Mouse (Mus musculus) lung, embryonic 14.5 days (tissue): ENCODE measurements around the gene Gm47985. TPM values are rescaled to one million over a fixed set of nuclear protein-coding genes. Genes with fewer than 3 reads are reported as not detected.
"Not testable (repeated sequence)": the region's sequence is repeated elsewhere in the genome, so short reads cannot be mapped to it uniquely, and the experiment has no call there.

Experiments
- ATAC-seq: fragments of 200-750 bp; cut with Nextera tagmentation; 2 replicates; pipeline ENCODE4 v1.8.0; 2017; ENCODE audit warnings: mild to moderate bottlenecking, moderate TSS enrichment, moderate library complexity; ENCODE audit not compliant: insufficient read depth
- DNase-seq: peaks from one replicate; pipeline ENCODE4 v3.0.0-alpha.2; 2015
- H3K27ac ChIP-seq: fragments of 300-500 bp; sonication (generic); 2 replicates; pipeline ENCODE4 v1.5.1; 2014; ENCODE audit warnings: low read depth, mild to moderate bottlenecking, moderate library complexity
- H3K27me3 ChIP-seq: fragments of 300-500 bp; sonication (generic); 2 replicates; pipeline ENCODE4 v1.6.1; 2014; ENCODE audit warnings: low read length, control low read depth; ENCODE audit not compliant: insufficient read depth
- H3K36me3 ChIP-seq: fragments of 300-500 bp; sonication (generic); 2 replicates; pipeline ENCODE4 v1.6.1; 2014; ENCODE audit warnings: control low read depth; ENCODE audit not compliant: insufficient read depth
- H3K4me1 ChIP-seq: fragments of 300-500 bp; sonication (generic); 2 replicates; pipeline ENCODE4 v1.6.1; 2014; ENCODE audit warnings: antibody characterized with exemption, control low read depth; ENCODE audit not compliant: insufficient read depth
- H3K4me2 ChIP-seq: fragments of 300-500 bp; sonication (generic); 2 replicates; pipeline ENCODE4 v1.6.1; 2014; ENCODE audit warnings: mild to moderate bottlenecking
- H3K4me3 ChIP-seq: fragments of 300-500 bp; sonication (generic); 2 replicates; pipeline ENCODE4 v1.5.1; 2014; ENCODE audit warnings: low read depth, low read length
- H3K9ac ChIP-seq: fragments of 300-500 bp; sonication (generic); 2 replicates; pipeline ENCODE4 v1.6.1; 2014
- H3K9me3 ChIP-seq: fragments of 300-500 bp; sonication (generic); 2 replicates; pipeline ENCODE4 v1.6.1; 2016; ENCODE audit warnings: low read depth, low read length, control low read depth
- CTCF ChIP-seq: IDR thresholded peaks from 2 replicates; pipeline ENCODE4 v1.5.1; 2016; ENCODE audit warnings: antibody characterized with exemption, low read depth
- WGBS: fragments of 180-500 bp; shearing (Covaris S2); extraction: QIAGEN DNeasy Blood & Tissue Kit; methylation state at CpG from one replicate; pipeline ENCODE4 v1.1.7; 2014; 5-methylcytosine and 5-hydroxymethylcytosine counted together
- polyA plus RNA-seq: library from polyadenylated mRNA; unstranded; fragments of >200 nt; fragmentation: Nextera tagmentation; extraction: Ambion mirVana; gene quantifications from 2 replicates; pipeline ENCODE4 v1.2.1, GENCODE M21; 2014

Gene Gm47985
- not detected in 2 replicates for polyA plus RNA-seq

DNA sequence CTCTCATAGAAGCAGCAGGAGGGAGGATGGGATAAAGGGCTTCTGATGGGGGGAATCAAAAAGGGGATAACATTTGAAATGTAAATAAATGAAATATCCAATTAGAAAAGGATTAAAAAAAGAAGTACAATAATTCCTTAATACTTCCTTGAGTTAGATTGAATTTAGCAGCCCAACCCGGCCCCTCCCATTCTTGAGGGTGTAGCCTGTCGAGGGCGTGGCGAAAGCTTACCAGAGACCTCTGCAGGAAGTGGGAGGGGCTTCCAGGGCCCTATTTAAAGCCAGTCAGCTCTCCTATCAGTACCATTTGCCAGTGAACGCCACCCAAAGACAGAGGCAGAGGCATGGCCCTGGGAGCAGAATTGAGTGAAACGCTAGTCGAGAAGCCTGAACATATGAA lies at the start of gene Gm47985:
Gene Gm47985 (plus strand): TSS at position 272 of the 400 bp plus-strand sequence.
- not testable (repeated sequence) for ATAC-seq, H3K4me2 ChIP-seq, H3K9me3 ChIP-seq, H3K4me1 ChIP-seq, H3K36me3 ChIP-seq, DNase-seq, H3K4me3 ChIP-seq, H3K27ac ChIP-seq, H3K27me3 ChIP-seq, H3K9ac ChIP-seq
- WGBS, result no CpG with 5 or more reads among the region's 7 CpGs

DNA sequence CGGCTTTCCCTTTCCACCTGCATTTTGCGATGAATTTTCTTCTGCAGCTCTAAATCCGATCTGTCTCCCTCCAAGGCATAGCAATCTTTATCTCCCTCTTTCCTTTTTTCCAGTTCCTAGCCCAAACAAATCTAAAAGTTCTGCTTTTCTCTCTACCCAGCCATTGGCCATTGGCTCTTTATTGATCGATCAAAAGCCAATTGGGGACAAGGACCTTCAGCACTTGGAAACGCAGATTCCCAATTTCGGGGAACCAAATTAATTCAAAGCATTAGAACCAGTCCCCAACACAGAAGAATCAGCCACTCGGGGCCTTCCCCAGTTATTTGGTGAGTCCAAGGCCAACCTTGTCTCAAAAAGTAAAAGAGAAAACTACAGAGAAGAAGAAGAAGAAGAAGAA lies 49.7 kb upstream of the Gm47985 start:
- H3K4me3 ChIP-seq, result no peak overlapping the region
- H3K9ac ChIP-seq, result no peak overlapping the region
- no peak for TF ChIP-seq CTCF
- H3K36me3 ChIP-seq, result no peaks in the 10 kb centered on the region
- ATAC-seq, result no peak
- DNase-seq, result no peak
- 89% methylated on average over 7 of the region's 7 CpGs for WGBS
- H3K9me3 ChIP-seq, result no peaks in the 10 kb centered on the region
- H3K4me1 ChIP-seq, result no peaks in the 10 kb centered on the region; the same call in 1 of the 2 replicates
- no peak overlapping the region for H3K4me2 ChIP-seq
- H3K27me3 ChIP-seq, result no peaks in the 10 kb centered on the region
- no peak overlapping the region for H3K27ac ChIP-seq

DNA sequence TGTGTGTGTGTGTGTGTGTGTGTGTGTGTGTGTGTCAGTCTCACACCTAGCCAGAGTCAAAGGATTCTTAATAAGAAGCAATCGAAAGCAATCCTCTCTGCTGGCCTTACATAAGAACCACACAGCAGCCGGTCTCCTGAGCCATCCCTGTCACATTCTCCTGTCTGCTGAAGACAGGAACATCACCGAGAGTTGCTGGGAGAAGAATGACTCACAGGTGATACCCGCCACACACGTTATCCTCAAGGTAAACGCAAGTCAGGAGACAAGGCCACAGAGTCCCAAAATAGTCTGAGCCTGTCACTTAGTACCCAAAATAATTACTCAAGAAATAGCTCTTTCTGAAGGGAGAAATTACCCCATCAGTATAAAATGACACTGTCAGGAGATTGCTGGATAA lies 43.9 kb upstream of the Gm47985 start:
- no peaks in the 10 kb centered on the region for H3K27me3 ChIP-seq
- no peak overlapping the region for H3K9ac ChIP-seq
- 40% methylated on average over 6 of the region's 6 CpGs for WGBS
- ATAC-seq (no peak), DNase-seq (no peak)
- no peaks in the 10 kb centered on the region for H3K36me3 ChIP-seq
- no peak overlapping the region for H3K27ac ChIP-seq
- H3K4me2 ChIP-seq, result no peak overlapping the region
- H3K4me1 ChIP-seq, result no peaks in the 10 kb centered on the region
- no peaks in the 10 kb centered on the region for H3K9me3 ChIP-seq
- no peak for TF ChIP-seq CTCF
- no peak overlapping the region for H3K4me3 ChIP-seq

DNA sequence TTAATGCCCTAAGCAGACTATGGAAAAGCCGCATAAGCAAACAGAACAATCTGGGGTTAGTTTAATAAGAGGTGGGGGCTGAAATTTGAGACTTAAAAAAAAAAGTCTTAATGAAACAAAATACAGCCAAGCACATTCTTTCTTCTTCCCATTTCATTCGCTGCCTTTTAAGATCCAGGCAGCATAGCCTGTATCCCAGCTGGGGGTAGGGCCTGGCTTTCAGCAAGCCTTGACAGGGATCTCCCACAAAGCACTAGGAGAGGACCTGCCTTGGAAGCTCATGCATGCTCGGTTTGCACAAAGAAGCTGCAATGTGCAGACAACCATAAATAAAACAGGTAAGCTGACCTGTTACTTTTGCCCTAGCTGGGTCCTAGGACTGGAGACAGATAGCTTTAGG lies 41.4 kb upstream of the Gm47985 start:
- WGBS, result 71% methylated on average over 3 of the region's 3 CpGs
- Histone ChIP-seq H3K9me3 (no peaks in the 10 kb centered on the region), H3K27me3 (no peaks in the 10 kb centered on the region), H3K4me3 (no peak overlapping the region), H3K4me2 (no peak overlapping the region), H3K4me1 (no peaks in the 10 kb centered on the region), H3K27ac (no peak overlapping the region), H3K36me3 (no peaks in the 10 kb centered on the region), H3K9ac (no peak overlapping the region)
- DNase-seq, result no peak
- ATAC-seq, result no peak
- TF ChIP-seq CTCF, result no peak

DNA sequence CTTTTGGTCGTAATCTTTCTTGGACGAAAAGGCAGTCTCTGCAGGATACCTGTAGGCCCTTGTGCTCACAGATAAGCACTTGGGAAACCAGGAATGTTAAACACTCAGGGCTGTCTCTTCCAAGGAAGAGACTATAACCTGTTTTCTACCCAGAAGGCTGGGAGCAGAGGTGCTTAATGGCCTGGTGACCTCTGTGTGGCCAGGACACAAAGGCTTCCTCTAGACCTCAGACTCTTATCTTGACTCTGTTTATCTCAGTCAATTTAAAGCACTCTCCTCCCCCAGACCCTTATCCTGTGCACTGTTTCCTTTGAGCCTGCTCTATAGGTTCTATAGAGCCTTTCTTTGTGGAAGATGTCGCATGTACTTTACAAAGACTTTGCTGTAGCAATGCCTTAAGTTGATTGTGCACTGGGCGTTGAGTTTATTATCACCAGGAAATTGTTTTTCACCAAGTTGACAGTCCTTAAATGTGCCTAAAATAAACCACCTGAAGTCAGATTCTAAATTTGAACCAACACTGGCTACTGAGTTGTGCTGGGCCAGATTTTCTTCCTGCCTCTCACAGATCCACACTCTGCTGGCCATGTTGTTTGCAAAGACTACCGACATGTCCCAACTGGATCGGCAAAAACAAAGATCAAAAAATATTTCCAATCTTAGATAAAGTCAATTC lies 37.7 kb upstream of the Gm47985 start:
- TF ChIP-seq CTCF, result no peak
- H3K4me1 ChIP-seq, result no peaks in the 10 kb centered on the region
- 45% methylated on average over 6 of the region's 6 CpGs for WGBS
- no peaks in the 10 kb centered on the region for H3K27me3 ChIP-seq
- no peaks in the 10 kb centered on the region for H3K36me3 ChIP-seq
- DNase-seq (no peak), ATAC-seq (peak; percentile 17; the same call in 1 of the 2 replicates)
- no peak overlapping the region for H3K4me2 ChIP-seq
- H3K9me3 ChIP-seq, result no peaks in the 10 kb centered on the region
- no peak overlapping the region for H3K9ac ChIP-seq
- peak overlapping the region; percentile 48; the same call in 1 of the 2 replicates for H3K27ac ChIP-seq
- no peak overlapping the region for H3K4me3 ChIP-seq

DNA sequence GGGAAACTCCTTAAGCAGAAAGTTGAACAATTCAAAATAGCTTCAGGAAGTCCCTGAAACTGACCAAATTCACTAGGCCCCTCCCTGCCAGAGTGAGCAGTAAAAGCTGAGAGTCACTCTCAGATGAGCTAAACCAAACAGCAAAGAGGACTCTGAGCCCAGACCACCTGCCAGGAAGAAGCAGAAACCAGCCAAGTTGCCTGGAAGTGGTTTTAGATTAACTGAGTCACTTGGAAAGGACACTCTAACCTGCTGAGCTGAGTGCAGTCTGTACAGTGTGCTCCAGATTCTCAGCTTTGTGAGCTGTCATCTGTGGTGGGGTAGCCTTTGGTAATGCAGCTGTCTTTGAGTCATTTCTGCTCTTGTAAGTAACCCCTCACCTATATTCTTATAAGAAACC lies 34.5 kb upstream of the Gm47985 start:
- Histone ChIP-seq H3K4me3 (no peak overlapping the region), H3K9ac (no peak overlapping the region), H3K9me3 (no peaks in the 10 kb centered on the region), H3K4me1 (no peaks in the 10 kb centered on the region), H3K27me3 (no peaks in the 10 kb centered on the region), H3K27ac (no peak overlapping the region), H3K4me2 (no peak overlapping the region), H3K36me3 (no peaks in the 10 kb centered on the region)
- TF ChIP-seq CTCF, result no peak
- DNase-seq, result no peak
- ATAC-seq, result no peak

DNA sequence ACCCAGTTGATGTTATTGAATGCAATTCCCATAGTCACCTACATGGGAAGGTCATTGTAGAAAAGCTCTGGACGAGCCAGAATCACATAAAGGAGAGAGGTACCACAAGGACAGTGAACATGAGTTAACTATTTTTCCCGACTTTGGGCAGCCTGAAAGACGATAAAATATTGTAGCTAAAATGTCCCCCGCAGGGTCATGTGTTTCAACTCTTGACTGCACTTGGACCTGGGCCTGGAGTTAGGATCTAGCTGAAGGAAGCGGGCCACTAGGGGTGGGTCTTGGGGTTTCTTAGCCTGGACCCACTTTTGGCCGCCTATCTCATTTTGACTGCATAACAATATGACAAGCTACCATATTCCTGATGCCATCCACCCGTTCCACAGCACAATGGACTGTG lies 32.1 kb upstream of the Gm47985 start:
- Histone ChIP-seq H3K9me3 (no peaks in the 10 kb centered on the region), H3K9ac (no peak overlapping the region), H3K4me3 (no peak overlapping the region), H3K36me3 (no peaks in the 10 kb centered on the region), H3K4me1 (no peaks in the 10 kb centered on the region), H3K27me3 (no peaks in the 10 kb centered on the region), H3K27ac (no peak overlapping the region), H3K4me2 (no peak overlapping the region)
- ATAC-seq (no peak), DNase-seq (no peak)
- 88% methylated on average over 7 of the region's 7 CpGs for WGBS
- TF ChIP-seq CTCF, result no peak

DNA sequence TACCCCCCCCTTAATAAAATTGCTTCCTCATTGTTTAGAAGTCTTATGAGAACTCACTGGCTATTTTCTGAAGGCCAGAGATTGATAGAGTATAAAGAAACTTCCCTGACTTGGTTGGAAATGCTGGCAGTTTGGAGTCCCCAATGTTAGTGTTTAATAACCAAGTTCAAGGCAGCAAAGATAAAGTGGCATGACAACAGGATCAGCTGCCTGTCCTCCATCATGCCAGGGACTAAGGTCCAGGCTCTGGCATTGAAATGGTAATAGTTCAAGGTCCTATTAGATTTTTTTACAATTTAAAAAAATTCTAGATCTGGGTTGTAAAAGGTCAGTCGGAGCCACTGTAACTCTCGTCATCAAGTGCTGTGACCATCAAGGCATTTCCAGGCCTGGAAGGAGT lies 31.2 kb upstream of the Gm47985 start:
- Histone ChIP-seq H3K4me1 (no peaks in the 10 kb centered on the region), H3K27me3 (no peaks in the 10 kb centered on the region), H3K27ac (no peak overlapping the region), H3K4me2 (no peak overlapping the region), H3K4me3 (no peak overlapping the region), H3K36me3 (no peaks in the 10 kb centered on the region), H3K9ac (no peak overlapping the region), H3K9me3 (no peaks in the 10 kb centered on the region)
- no peak for DNase-seq
- no peak for TF ChIP-seq CTCF
- ATAC-seq, result no peak
- 68% methylated on average over 2 of the region's 2 CpGs for WGBS
